Mouse (Mus musculus): ENCODE measurements at regions not wholly inside any gene's neighbourhood (a gene's known extent, or its start where the extent isn't known, plus 50 kb on each side); places are given as distances from the start of the nearest gene placed in this dataset.

GRCm38 (mm10) chr6:140938025-140938424 is 208.9 kb downstream of the Gm11077 start:
- no peak for DNase-seq

GRCm38 (mm10) chr6:140946720-140947119 is 217.6 kb downstream of the Gm11077 start:
- no peak for DNase-seq

- DNase-seq, result no peak
Measured at GRCm38 (mm10) chr6:140950483-140950882, 221.4 kb downstream of the Gm11077 start.

GRCm38 (mm10) chr6:140953256-140953655 is 224.2 kb downstream of the Gm11077 start:
- no peak for DNase-seq

GRCm38 (mm10) chr6:140953721-140954120 is 224.6 kb downstream of the Gm11077 start:
- no peak for DNase-seq

- no peak for DNase-seq
Measured at GRCm38 (mm10) chr6:140955751-140956521, 226.9 kb downstream of the Gm11077 start.

- no peak for DNase-seq
Measured at GRCm38 (mm10) chr6:140956522-140956863, 227.4 kb downstream of the Gm11077 start.

- DNase-seq, result no peak
Measured at GRCm38 (mm10) chr6:140961987-140962386, 232.9 kb downstream of the Gm11077 start.

GRCm38 (mm10) chr6:140962563-140962962 is 233.5 kb downstream of the Gm11077 start:
- DNase-seq, result no peak

GRCm38 (mm10) chr6:140973732-140974131 is 244.6 kb downstream of the Gm11077 start:
- DNase-seq, result no peak

- no peak for DNase-seq
Measured at GRCm38 (mm10) chr6:140976989-140977388, 247.9 kb downstream of the Gm11077 start.

- no peak for DNase-seq
Measured at GRCm38 (mm10) chr6:140983610-140984009, 254.5 kb downstream of the Gm11077 start.

GRCm38 (mm10) chr6:140984249-140984648 is 255.2 kb downstream of the Gm11077 start:
- DNase-seq, result no peak

GRCm38 (mm10) chr6:140993643-140994580 is 255.2 kb upstream of the Pde3a start:
- DNase-seq, result no peak

- no peak for DNase-seq
Measured at GRCm38 (mm10) chr6:140995340-140996135, 253.5 kb upstream of the Pde3a start.

GRCm38 (mm10) chr6:140998069-140998468 is 251.0 kb upstream of the Pde3a start:
- no peak for DNase-seq

- no peak for DNase-seq
Measured at GRCm38 (mm10) chr6:141000552-141000951, 248.5 kb upstream of the Pde3a start.

GRCm38 (mm10) chr6:141001306-141001705 is 247.8 kb upstream of the Pde3a start:
- no peak for DNase-seq

GRCm38 (mm10) chr6:141015055-141015681 is 233.9 kb upstream of the Pde3a start:
- no peak for DNase-seq

- no peak for DNase-seq
Measured at GRCm38 (mm10) chr6:141023501-141023900, 225.6 kb upstream of the Pde3a start.

GRCm38 (mm10) chr6:141027353-141027752 is 221.7 kb upstream of the Pde3a start:
- DNase-seq, result no peak

GRCm38 (mm10) chr6:141027787-141028186 is 221.3 kb upstream of the Pde3a start:
- no peak for DNase-seq

GRCm38 (mm10) chr6:141034824-141035223 is 214.2 kb upstream of the Pde3a start:
- no peak for DNase-seq

Data from right cerebral cortex, postnatal 14 days (tissue).